Mouse (Mus musculus): ENCODE results near the gene Glcci1. TPM values are rescaled to one million over a fixed set of nuclear protein-coding genes. Genes with fewer than 3 reads are reported as not detected.
A peak's percentile ranks its signal among the peaks of the same experiment; 100 is the strongest.

Glcci1 gene
- total RNA-seq (2021) = 10 to 100 TPM in 1 of 2 experiments, 1 to 10 TPM in 1; 9.9 to 10.5 TPM
- long read RNA-seq, experiment 1 = 0 reads
- long read RNA-seq, experiment 2, partial matches to known transcripts = 0 of 1 reads
- long read RNA-seq, experiment 2, other reads (novel, unspliced or antisense) = 1 of 1 reads

- intact Hi-C loops (cut with DNase I; ENCODE audit: low total_unique reads) = no loop called here
- DNase-seq = peak; percentile 73
Observed at GRCm38 (mm10) chr6:8509551-8509950, at the start of gene Glcci1. Gene Glcci1, plus strand, starts transcription at chr6:8509600.

- no peak for DNase-seq
- intact Hi-C loops (cut with DNase I; ENCODE audit: low total_unique reads) = no loop called here
Observed at GRCm38 (mm10) chr6:8462447-8462846, 47.0 kb upstream of the Glcci1 start.

- no peak for DNase-seq
- intact Hi-C loops (cut with DNase I; ENCODE audit: low total_unique reads) = no loop called here
Observed at GRCm38 (mm10) chr6:8465388-8465787, 44.0 kb upstream of the Glcci1 start.

GRCm38 (mm10) chr6:8465985-8466384 is 43.4 kb upstream of the Glcci1 start:
- DNase-seq = no peak
- intact Hi-C loops (cut with DNase I; ENCODE audit: low total_unique reads) = no loop called here

- no peak for DNase-seq
- intact Hi-C loops (cut with DNase I; ENCODE audit: low total_unique reads) = no loop called here
Observed at GRCm38 (mm10) chr6:8467667-8468337, 41.6 kb upstream of the Glcci1 start.

GRCm38 (mm10) chr6:8469918-8470317 is 39.5 kb upstream of the Glcci1 start:
- no peak for DNase-seq
- intact Hi-C loops (cut with DNase I; ENCODE audit: low total_unique reads) = no loop called here

GRCm38 (mm10) chr6:8472125-8472524 is 37.3 kb upstream of the Glcci1 start:
- DNase-seq = no peak
- intact Hi-C loops (cut with DNase I; ENCODE audit: low total_unique reads) = no loop called here

GRCm38 (mm10) chr6:8472915-8473314 is 36.5 kb upstream of the Glcci1 start:
- intact Hi-C loops (cut with DNase I; ENCODE audit: low total_unique reads) = no loop called here
- peak; percentile 51 for DNase-seq

- peak; percentile 29 for DNase-seq
- intact Hi-C loops (cut with DNase I; ENCODE audit: low total_unique reads) = no loop called here
Observed at GRCm38 (mm10) chr6:8473498-8473897, 35.9 kb upstream of the Glcci1 start.

GRCm38 (mm10) chr6:8474316-8474715 is 35.1 kb upstream of the Glcci1 start:
- intact Hi-C loops (cut with DNase I; ENCODE audit: low total_unique reads) = no loop called here
- DNase-seq = no peak

GRCm38 (mm10) chr6:8474820-8475219 is 34.6 kb upstream of the Glcci1 start:
- no peak for DNase-seq
- intact Hi-C loops (cut with DNase I; ENCODE audit: low total_unique reads) = no loop called here

- no peak for DNase-seq
- intact Hi-C loops (cut with DNase I; ENCODE audit: low total_unique reads) = no loop called here
Observed at GRCm38 (mm10) chr6:8479176-8479575, 30.2 kb upstream of the Glcci1 start.

GRCm38 (mm10) chr6:8484437-8485275 is 24.7 kb upstream of the Glcci1 start:
- intact Hi-C loops (cut with DNase I; ENCODE audit: low total_unique reads) = no loop called here
- no peak for DNase-seq

- DNase-seq = no peak
- intact Hi-C loops (cut with DNase I; ENCODE audit: low total_unique reads) = no loop called here
Observed at GRCm38 (mm10) chr6:8485414-8486175, 23.8 kb upstream of the Glcci1 start.

- intact Hi-C loops (cut with DNase I; ENCODE audit: low total_unique reads) = no loop called here
- DNase-seq = no peak
Observed at GRCm38 (mm10) chr6:8486391-8487043, 22.9 kb upstream of the Glcci1 start.

- DNase-seq = no peak
- intact Hi-C loops (cut with DNase I; ENCODE audit: low total_unique reads) = no loop called here
Observed at GRCm38 (mm10) chr6:8487044-8487853, 22.2 kb upstream of the Glcci1 start.

- intact Hi-C loops (cut with DNase I; ENCODE audit: low total_unique reads) = no loop called here
- DNase-seq = no peak
Observed at GRCm38 (mm10) chr6:8488249-8488648, 21.2 kb upstream of the Glcci1 start.

GRCm38 (mm10) chr6:8489266-8489665 is 20.1 kb upstream of the Glcci1 start:
- no peak for DNase-seq
- intact Hi-C loops (cut with DNase I; ENCODE audit: low total_unique reads) = no loop called here

All from gastrocnemius, postnatal 14 days (tissue).